Mouse (Mus musculus): ENCODE results near the gene Bsx. TPM values are rescaled to one million over a fixed set of nuclear protein-coding genes. Genes with fewer than 3 reads are reported as not detected.

Gene Bsx
- total and polyA plus RNA-seq, 3 experiments = not detected

DNA sequence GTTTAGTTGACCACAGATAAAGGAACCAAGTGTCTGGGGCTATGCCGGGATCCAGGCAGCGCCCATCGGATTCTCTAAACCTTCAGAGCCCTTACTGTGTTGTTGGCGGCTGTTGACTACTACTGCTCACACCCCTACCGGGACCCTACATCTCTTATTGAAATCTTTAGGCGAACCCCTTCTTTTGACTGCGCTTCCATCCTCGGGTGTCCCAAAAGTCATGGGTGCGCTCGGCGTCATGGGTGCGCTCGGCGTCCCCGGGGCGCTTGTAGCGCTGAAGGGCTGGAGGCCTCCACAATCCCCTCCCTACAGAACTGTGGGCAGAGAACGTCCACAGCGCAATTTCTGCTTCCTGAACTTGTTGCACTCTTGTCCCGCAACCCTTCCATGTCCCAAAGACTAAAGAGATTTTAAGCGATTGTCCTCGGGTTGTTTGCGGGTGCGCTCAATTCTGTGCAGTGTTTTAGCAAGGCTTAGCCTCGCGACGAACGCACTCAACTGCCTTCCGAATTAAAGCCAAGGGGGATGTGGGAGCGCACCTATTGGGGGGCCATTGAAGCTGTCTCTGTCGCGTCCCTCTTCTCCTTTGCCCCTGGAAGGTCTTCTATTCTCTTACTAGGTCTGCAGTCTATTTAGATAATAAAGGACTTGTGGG lies 4.5 kb downstream of the Bsx start:
- Histone ChIP-seq H3K4me1 (ENCODE audit: insufficient read depth, low read depth, low read length) (no peaks in the 10 kb centered on the region), H3K4me3 (ENCODE audit: low read depth, low read length) (no peak overlapping the region), H3K36me3 (replicated peaks) (no peaks in the 10 kb centered on the region)

GRCm38 (mm10) chr9:40878998-40879397 lies 5.1 kb downstream of the Bsx start:
- DNase-seq (ENCODE audit: low spot score) (no peak), ATAC-seq (ENCODE audit: extremely low read depth, insufficient number of reproducible peaks, low FRiP score, poor library complexity, severe bottlenecking) (no peak)
- peaks cover 1% of the 10 kb centered on the region; the same call in 1 of the 2 replicates for H3K27me3 ChIP-seq (ENCODE audit: insufficient read depth, low read length)
- H3K4me3 ChIP-seq (ENCODE audit: low read depth, low read length) = no peak overlapping the region
- no peaks in the 10 kb centered on the region for H3K4me1 ChIP-seq (ENCODE audit: insufficient read depth, low read depth, low read length)
- no peaks in the 10 kb centered on the region for H3K9me3 ChIP-seq (replicated peaks)
- no peaks in the 10 kb centered on the region for H3K36me3 ChIP-seq (replicated peaks)
- TF ChIP-seq GATA2 (IDR thresholded peaks at IDR 0.05; ENCODE audit: borderline replicate concordance, low read depth, low read length) = no peak

More for the DNA sequence above, 4.5 kb downstream of the Bsx start:
- DNase-seq (ENCODE audit: low spot score) = no peak
- Histone ChIP-seq H3K9me3 (replicated peaks) (no peaks in the 10 kb centered on the region), H3K27me3 (ENCODE audit: insufficient read depth, low read length) (peaks cover 3% of the 10 kb centered on the region; the same call in 1 of the 2 replicates)
- ATAC-seq (ENCODE audit: extremely low read depth, insufficient number of reproducible peaks, low FRiP score, poor library complexity, severe bottlenecking) = no peak
- no peak for TF ChIP-seq GATA2 (IDR thresholded peaks at IDR 0.05; ENCODE audit: borderline replicate concordance, low read depth, low read length)
- no peak for TF ChIP-seq CTCF (IDR thresholded peaks at IDR 0.05; ENCODE audit: low read depth, low read length)
- TF ChIP-seq TAL1 (conservative IDR thresholded peaks at IDR 0.05; ENCODE audit: low read depth, low read length) = no peak

DNA sequence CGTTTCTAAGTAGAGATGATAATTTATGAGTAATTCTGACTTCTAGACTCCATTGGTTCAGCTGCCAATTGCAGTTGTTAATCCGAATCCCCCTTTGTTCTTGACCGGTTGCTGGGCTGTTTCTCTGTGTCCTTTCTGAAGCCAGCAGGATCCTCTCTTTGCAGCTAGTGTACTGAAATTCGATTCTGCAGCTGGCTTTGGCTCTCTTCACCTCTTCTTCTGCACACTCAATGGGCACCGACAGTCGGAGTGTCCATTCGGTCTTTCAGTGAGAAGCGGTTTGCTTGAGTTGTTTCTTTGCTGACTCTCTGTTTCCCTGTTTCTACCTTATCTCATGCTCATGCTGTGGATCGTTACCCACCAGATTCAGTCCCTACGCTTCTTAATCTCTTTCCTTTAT lies 11.7 kb downstream of the Bsx start:
- ATAC-seq (ENCODE audit: extremely low read depth, insufficient number of reproducible peaks, low FRiP score, poor library complexity, severe bottlenecking) (no peak), DNase-seq (ENCODE audit: low spot score) (no peak)
- no peak for TF ChIP-seq GATA2 (IDR thresholded peaks at IDR 0.05; ENCODE audit: borderline replicate concordance, low read depth, low read length)
- Histone ChIP-seq H3K36me3 (replicated peaks) (no peaks in the 10 kb centered on the region), H3K9me3 (replicated peaks) (no peaks in the 10 kb centered on the region), H3K4me1 (ENCODE audit: insufficient read depth, low read depth, low read length) (no peaks in the 10 kb centered on the region), H3K4me3 (ENCODE audit: low read depth, low read length) (no peak overlapping the region), H3K27me3 (ENCODE audit: insufficient read depth, low read length) (no peaks in the 10 kb centered on the region)

DNA sequence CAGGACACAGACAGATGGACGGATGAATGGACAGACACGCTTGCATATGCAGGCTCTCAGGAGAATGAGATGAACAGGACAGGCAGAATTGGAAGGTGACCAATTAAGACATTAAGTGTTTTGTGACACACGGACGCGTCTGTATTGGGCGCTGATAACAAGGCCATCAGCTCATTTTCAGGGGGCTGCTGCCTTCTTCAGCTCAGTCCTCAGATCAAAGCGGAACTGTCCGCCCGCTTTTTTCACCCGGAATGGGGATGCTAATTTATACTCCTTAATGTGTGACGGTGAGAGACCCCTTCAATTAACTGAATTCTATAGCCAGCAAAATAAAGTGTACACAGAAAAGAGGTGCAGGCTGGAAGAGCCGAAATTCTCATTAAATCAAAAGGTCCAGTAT lies 15.5 kb downstream of the Bsx start:
- no peaks in the 10 kb centered on the region for H3K27me3 ChIP-seq (ENCODE audit: insufficient read depth, low read length)

DNA sequence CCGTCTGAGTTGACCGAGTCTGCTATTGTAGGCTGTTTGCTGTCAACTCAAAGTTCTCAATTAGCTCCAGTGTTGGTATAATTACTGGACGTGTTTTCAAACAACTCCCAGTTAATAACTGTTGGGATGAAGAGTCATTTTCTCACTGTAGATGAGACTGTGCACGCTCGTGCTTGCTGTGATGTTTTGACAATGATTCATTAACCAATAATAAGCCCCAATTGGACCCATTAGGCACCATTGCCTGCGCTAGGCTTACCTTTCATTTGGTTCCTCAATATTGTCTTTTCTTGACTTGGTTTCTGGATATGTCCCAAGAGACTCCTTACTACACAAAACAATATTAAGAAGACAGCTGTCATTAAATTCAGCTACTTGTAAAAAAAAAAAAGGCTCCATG lies 18.5 kb downstream of the Bsx start:
- ATAC-seq (ENCODE audit: extremely low read depth, insufficient number of reproducible peaks, low FRiP score, poor library complexity, severe bottlenecking) (no peak), DNase-seq (ENCODE audit: low spot score) (no peak)
- Histone ChIP-seq H3K4me1 (ENCODE audit: insufficient read depth, low read depth, low read length) (no peaks in the 10 kb centered on the region), H3K4me3 (ENCODE audit: low read depth, low read length) (no peak overlapping the region), H3K9me3 (replicated peaks) (no peaks in the 10 kb centered on the region), H3K27me3 (ENCODE audit: insufficient read depth, low read length) (no peaks in the 10 kb centered on the region), H3K36me3 (replicated peaks) (no peaks in the 10 kb centered on the region)
- TF ChIP-seq POLR2AphosphoS5 (IDR thresholded peaks at IDR 0.05; ENCODE audit: insufficient replicate concordance, low read depth, low read length) = no peak

More for the DNA sequence above, 15.5 kb downstream of the Bsx start:
- ATAC-seq (ENCODE audit: extremely low read depth, insufficient number of reproducible peaks, low FRiP score, poor library complexity, severe bottlenecking) (no peak), DNase-seq (ENCODE audit: low spot score) (no peak)
- H3K9me3 ChIP-seq (replicated peaks) = no peaks in the 10 kb centered on the region
- H3K36me3 ChIP-seq (replicated peaks) = no peaks in the 10 kb centered on the region
- TF ChIP-seq GATA2 (IDR thresholded peaks at IDR 0.05; ENCODE audit: borderline replicate concordance, low read depth, low read length) = no peak
- no peak for TF ChIP-seq POLR2AphosphoS5 (IDR thresholded peaks at IDR 0.05; ENCODE audit: insufficient replicate concordance, low read depth, low read length)
- no peak for TF ChIP-seq TAL1 (conservative IDR thresholded peaks at IDR 0.05; ENCODE audit: low read depth, low read length)
- TF ChIP-seq GATA1 (IDR thresholded peaks at IDR 0.05; ENCODE audit: borderline replicate concordance, low read length) = no peak
- no peak for TF ChIP-seq CTCF (IDR thresholded peaks at IDR 0.05; ENCODE audit: low read depth, low read length)
- H3K4me1 ChIP-seq (ENCODE audit: insufficient read depth, low read depth, low read length) = no peaks in the 10 kb centered on the region
- no peak overlapping the region for H3K4me3 ChIP-seq (ENCODE audit: low read depth, low read length)

GRCm38 (mm10) chr9:40907413-40907812 lies 33.5 kb downstream of the Bsx start:
- ATAC-seq (ENCODE audit: extremely low read depth, insufficient number of reproducible peaks, low FRiP score, poor library complexity, severe bottlenecking) = no peak
- H3K4me3 ChIP-seq (ENCODE audit: low read depth, low read length) = no peak overlapping the region
- no peaks in the 10 kb centered on the region for H3K27me3 ChIP-seq (ENCODE audit: insufficient read depth, low read length)
- DNase-seq (ENCODE audit: low spot score) = no peak
- no peaks in the 10 kb centered on the region for H3K36me3 ChIP-seq (replicated peaks)
- no peaks in the 10 kb centered on the region for H3K4me1 ChIP-seq (ENCODE audit: insufficient read depth, low read depth, low read length)
- H3K9me3 ChIP-seq (replicated peaks) = no peaks in the 10 kb centered on the region
- no peak for TF ChIP-seq GATA1 (IDR thresholded peaks at IDR 0.05; ENCODE audit: borderline replicate concordance, low read length)
- TF ChIP-seq GATA2 (IDR thresholded peaks at IDR 0.05; ENCODE audit: borderline replicate concordance, low read depth, low read length) = no peak
- TF ChIP-seq CTCF (IDR thresholded peaks at IDR 0.05; ENCODE audit: low read depth, low read length) = no peak
- TF ChIP-seq POLR2AphosphoS5 (IDR thresholded peaks at IDR 0.05; ENCODE audit: insufficient replicate concordance, low read depth, low read length) = no peak
- no peak for TF ChIP-seq TAL1 (conservative IDR thresholded peaks at IDR 0.05; ENCODE audit: low read depth, low read length)

DNA sequence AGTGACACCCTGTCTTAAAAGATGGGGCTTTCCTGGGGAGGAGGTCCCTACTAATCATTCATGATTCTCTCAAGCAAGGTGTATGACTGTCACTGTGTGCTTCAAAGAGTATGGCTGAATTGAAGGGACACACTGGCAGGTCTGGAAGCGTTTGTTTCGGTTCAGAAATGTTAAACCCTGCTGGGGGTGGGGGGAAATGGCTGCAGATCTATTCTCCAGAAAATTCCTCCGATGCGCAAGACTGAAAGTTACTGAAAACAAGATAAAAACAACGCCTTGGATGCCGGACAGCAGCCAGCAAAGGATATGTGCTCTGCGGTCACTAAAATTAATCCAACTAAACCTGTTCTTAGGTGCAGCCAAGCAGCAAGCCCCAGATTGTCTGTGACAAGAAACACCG lies 34.5 kb downstream of the Bsx start:
- H3K27me3 ChIP-seq (ENCODE audit: insufficient read depth, low read length) = no peaks in the 10 kb centered on the region
- no peaks in the 10 kb centered on the region for H3K4me1 ChIP-seq (ENCODE audit: insufficient read depth, low read depth, low read length)
- no peak for DNase-seq (ENCODE audit: low spot score)
- ATAC-seq (ENCODE audit: extremely low read depth, insufficient number of reproducible peaks, low FRiP score, poor library complexity, severe bottlenecking) = no peak
- H3K36me3 ChIP-seq (replicated peaks) = no peaks in the 10 kb centered on the region
- TF ChIP-seq GATA2 (IDR thresholded peaks at IDR 0.05; ENCODE audit: borderline replicate concordance, low read depth, low read length) (no peak), TAL1 (conservative IDR thresholded peaks at IDR 0.05; ENCODE audit: low read depth, low read length) (no peak), GATA1 (IDR thresholded peaks at IDR 0.05; ENCODE audit: borderline replicate concordance, low read length) (no peak), POLR2AphosphoS5 (IDR thresholded peaks at IDR 0.05; ENCODE audit: insufficient replicate concordance, low read depth, low read length) (no peak), CTCF (IDR thresholded peaks at IDR 0.05; ENCODE audit: low read depth, low read length) (no peak)
- no peaks in the 10 kb centered on the region for H3K9me3 ChIP-seq (replicated peaks)
- no peak overlapping the region for H3K4me3 ChIP-seq (ENCODE audit: low read depth, low read length)

Data from G1E (cell line).